Mouse (Mus musculus): ENCODE measurements around the gene Apoa2.
A peak's percentile ranks its signal among the peaks of the same experiment; 100 is the strongest.

The Apoa2 gene

GRCm38 (mm10) chr1:171224857-171225256, at the start of gene Apoa2:
TSS of gene Apoa2 (plus strand) at chr1:171225054.
- DNase-seq (ENCODE audit: inconsistent ontology term), result no peak

DNA sequence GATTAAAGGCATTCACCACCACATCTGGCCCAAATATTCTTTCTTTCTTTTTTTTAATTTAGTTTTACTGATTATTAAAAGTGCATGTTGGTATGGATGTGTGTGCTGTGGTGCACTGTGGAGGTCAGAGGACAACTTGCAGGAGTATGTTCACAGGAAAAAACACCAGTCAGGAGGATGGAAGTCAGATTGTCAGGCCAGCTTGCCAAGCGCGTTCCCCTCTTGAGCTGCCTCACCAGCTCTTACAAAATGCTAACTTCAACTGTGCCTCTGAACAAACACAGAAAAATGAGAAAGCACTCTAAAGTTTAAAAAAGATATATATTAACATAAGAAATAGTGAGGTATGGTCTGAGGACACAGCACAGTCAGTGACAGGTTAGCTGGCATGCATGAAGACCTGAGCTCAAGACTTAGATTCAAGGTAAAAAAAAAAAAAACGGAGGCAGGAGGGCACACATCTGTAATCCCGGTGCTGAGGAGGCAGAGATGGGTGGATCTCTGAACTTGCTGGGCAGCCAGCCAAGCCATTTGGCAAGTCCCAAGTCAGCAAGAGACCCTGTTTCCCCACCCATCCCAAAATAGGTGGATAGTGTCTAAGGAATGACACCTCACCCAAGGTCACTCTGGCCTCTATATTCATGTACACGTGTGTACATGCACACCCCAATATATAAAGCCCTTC, 45.2 kb upstream of the Apoa2 start:
- no peak for DNase-seq (ENCODE audit: inconsistent ontology term)

GRCm38 (mm10) chr1:171183025-171183424, 41.8 kb upstream of the Apoa2 start:
- no peak for DNase-seq (ENCODE audit: inconsistent ontology term)

DNA sequence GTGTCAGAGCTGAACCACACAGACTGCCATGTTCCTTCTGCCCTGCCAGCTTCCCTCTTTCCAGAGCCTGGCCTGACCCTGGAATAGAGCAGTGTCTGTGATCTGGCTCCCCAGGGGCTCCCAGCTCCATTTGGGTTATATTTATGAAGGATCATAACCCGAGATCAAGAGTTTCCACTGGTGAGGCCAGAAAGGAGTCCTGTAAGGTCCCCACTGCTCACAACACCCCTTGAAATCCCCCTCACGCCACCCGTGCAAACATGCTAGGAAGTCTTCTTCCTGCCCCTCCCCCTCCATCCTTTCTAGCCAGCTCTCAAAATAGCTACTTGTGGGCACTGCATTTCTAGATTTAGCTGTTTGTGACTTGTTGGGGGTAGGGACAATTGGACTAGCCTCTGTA, 41.2 kb upstream of the Apoa2 start:
- DNase-seq (ENCODE audit: inconsistent ontology term), result no peak

GRCm38 (mm10) chr1:171184314-171184713, 40.5 kb upstream of the Apoa2 start:
- DNase-seq (ENCODE audit: inconsistent ontology term), result peak; percentile 55

- no peak for DNase-seq (ENCODE audit: inconsistent ontology term)
Observed at GRCm38 (mm10) chr1:171185655-171186054, 39.2 kb upstream of the Apoa2 start.

GRCm38 (mm10) chr1:171187851-171188700, 36.8 kb upstream of the Apoa2 start:
- DNase-seq (ENCODE audit: inconsistent ontology term), result no peak

DNA sequence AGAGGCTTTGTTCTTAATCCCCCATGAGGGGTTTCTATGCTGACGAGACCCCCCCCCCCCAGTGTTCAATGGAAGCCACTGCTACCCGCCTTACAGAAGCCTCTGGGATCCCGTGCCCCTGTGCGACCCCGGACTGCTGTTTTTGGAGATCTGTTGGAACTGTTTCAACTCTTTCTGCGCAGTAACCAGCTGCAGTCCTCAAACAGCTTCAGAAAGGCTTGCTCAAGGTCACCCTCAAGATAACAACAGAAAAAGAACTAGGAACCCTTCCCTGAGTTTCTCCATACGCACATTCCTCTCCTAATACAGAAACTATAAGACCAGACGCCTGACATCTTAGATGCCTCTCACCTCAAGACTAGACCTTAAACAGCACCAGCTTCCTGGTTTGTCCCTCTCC, 35.8 kb upstream of the Apoa2 start:
- DNase-seq (ENCODE audit: inconsistent ontology term), result no peak

DNA sequence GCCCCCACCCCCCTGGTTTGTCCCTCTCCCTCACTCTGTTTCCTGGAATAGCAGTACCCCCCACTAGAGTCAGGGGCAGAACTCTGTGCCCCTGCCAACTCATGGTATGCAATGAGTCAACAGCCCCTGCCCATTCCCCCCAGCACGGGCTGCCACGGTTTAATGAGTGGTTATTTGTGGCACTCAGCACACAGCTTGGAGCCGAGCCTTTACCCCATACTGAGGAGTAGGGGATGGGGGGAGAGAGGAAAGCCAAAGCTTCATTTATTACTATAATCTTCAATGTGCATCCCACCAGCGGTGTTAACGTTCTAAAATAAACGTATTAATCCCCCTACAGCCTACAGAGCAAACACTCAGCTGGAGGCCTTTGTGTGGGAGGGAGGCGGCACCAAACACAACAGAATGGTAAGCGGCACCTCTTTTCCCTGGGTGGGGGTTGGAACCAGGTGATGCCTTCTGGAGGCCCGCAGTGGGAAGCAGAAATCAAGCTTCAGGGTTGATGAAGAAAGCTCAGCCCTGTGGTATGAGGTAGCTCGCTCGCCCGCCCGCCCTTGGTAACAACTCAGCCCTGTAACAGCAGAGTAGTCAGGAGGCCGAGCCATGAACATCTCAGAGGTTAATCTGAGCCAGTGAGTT, 35.3 kb upstream of the Apoa2 start:
- DNase-seq (ENCODE audit: inconsistent ontology term), result peak; percentile 36

DNA sequence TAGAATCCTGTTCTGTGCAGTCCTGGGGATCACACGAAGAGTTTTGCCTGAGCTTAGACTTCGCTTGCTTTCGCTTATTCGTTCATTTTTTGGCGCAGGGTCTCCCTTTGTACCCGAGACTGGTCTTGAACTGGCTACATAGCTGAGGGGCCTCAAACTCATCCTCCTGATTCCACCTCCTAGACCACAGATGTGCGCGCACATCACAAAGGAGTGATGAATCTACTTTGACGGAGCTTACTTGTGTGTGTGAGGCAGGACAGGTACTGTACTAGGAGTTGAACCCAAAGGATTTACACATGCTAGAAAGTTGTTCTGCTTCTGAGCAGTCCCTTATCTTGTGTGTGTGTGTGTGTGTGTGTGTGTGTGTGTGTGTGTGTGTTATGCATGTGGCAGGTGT, 34.0 kb upstream of the Apoa2 start:
- no peak for DNase-seq (ENCODE audit: inconsistent ontology term)

- DNase-seq (ENCODE audit: inconsistent ontology term), result no peak
Observed at GRCm38 (mm10) chr1:171192283-171192682, 32.6 kb upstream of the Apoa2 start.

- DNase-seq (ENCODE audit: inconsistent ontology term), result peak; percentile 45
Observed at GRCm38 (mm10) chr1:171193093-171193840, 31.6 kb upstream of the Apoa2 start.

DNA sequence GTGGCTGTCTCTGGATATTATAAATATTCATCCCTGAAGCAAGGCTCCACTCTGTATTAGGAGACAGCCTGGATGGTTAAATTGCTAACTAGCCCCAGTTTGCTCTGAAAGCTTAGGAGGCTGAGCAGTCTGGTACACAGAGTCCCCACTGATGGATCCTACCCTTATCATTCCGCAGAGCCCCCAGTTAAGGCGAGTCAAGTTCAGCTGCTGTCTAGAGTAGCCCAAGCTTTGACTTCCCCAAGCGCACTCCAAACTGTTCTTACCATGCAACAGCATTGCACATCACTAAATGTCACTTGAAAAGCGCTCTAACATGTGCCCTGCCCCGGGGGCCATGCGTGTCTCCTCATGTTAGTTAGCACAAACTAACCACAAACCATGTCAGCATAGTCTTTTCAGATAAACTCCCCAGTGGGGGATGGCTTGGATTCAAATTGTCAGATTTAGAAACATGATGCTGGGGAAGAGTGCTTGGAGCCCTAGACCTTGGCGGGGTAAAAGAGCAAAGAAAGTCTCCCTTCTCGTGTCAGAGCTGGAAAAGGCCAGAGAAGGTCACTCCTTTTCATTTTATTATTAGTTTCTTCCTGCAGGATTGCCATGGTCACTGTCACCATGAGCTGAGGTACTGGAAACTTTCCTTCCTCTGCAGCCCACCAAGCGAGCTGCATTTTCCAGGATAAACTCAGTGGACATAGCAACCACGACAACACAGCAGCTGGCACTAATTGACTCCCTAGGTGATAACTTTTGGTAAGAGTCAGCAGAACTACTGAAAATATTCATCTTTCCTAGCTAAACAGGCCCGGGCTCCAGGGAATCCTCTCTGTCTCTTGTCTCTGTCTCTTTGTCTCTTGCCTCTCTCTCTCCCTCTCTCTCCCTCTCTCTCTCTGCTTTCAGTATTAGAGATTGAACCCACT, 30.7 kb upstream of the Apoa2 start:
- no peak for DNase-seq (ENCODE audit: inconsistent ontology term)

- DNase-seq (ENCODE audit: inconsistent ontology term), result no peak
Observed at GRCm38 (mm10) chr1:171195046-171195822, 29.6 kb upstream of the Apoa2 start.

DNA sequence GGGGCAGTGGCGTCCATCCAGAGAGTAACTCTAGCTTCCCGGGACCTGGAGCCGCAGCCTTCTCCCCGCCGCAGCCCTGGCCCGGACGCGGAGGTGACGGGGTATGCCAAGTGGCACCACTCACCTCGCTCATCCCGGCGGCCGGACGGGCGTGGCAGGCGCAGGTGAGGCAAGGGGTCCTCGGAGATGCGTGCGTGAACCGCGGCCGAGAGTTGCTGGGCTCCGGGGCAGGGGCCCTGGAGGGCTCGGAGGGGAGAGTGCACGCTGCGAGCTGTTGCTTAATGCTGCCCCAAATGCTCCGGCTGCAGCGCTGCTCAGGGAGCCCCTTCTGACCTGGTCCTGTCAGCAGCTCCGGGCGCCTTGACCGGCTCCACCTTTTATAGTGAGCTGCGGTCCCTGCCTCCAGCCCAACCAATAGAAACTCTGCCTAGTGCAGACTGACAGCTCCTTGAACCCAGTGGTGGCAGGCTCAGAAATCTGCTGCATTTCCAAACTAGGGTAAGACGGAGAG, 28.9 kb upstream of the Apoa2 start, which contains the start of gene Pcp4l1:
Gene Pcp4l1, minus strand, starts transcription at position 382 of the 511 bp plus-strand sequence.
- DNase-seq (ENCODE audit: inconsistent ontology term), result peak; percentile 67

- no peak for DNase-seq (ENCODE audit: inconsistent ontology term)
Observed at GRCm38 (mm10) chr1:171199532-171199931, 25.3 kb upstream of the Apoa2 start.

GRCm38 (mm10) chr1:171200769-171201168, 24.1 kb upstream of the Apoa2 start:
- DNase-seq (ENCODE audit: inconsistent ontology term), result no peak

DNA sequence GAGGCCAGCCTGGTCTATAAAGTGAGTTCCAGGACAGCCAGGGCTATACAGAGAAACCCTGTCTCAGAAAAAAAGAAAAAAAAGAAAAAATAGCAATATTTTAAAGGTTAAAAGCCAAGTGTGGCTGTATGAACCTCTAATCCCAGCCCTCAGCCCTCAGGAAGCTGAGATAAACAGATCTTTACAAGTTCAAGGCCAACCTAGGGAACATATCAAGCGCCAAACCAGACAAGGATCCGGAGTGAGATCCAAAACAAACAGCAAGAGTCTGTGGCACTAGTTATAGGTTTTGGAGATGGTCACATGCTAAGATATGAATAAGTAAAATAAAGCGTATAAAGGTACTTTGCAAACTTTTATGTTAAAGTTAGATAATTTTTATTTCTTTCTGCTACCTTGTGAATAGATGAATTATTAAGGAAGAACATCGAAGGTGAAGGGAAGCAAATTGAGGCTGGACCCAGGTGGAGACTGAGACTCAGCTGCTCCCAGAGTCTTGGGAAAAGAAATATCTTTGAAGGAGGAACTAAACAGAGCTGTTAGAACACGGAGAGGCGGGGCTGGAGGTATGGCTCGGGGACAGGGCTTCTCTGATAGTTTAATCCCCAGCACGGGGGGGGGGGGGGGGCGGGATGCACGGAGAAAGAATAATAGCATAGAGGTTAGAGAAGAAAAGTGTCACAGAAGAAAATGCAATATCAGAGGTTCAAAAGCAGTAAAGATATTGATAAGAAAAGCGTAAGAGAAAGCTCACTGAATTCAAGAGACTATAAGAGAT, 21.2 kb upstream of the Apoa2 start:
- no peak for DNase-seq (ENCODE audit: inconsistent ontology term)

DNA sequence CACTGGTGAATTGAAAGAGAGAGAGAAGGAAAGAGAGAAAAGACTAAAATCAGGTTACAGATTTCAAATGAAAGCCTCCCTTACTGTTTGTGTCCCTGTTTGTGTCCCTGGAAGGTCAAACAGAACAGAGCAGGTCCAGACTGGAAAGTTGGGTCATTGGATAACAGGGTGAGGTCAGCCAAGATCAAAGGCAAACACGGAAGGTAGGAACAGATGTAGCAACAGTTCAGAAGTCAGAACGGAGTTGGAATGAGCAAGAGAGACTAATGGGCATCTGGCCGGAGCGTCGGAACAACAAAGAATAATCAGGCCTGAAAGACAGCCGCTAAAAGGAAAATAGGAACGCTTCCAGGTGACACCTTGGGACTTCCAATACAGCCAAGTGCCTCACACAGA, 20.6 kb upstream of the Apoa2 start:
- DNase-seq (ENCODE audit: inconsistent ontology term), result no peak

Measured in Muller cell, postnatal 12 days (primary cell).